Mouse (Mus musculus) hindbrain, embryonic 16.5 days (tissue): ENCODE data around the gene Gm33543. TPM values are rescaled to one million over a fixed set of nuclear protein-coding genes. Genes with fewer than 3 reads are reported as not detected.
A peak's percentile ranks its signal among the peaks of the same experiment; 100 is the strongest.

Experiments used
- ATAC-seq: fragments of 200-750 bp; cut with Nextera tagmentation; 2 replicates; pipeline ENCODE4 v1.8.0; 2017; ENCODE audit warnings: moderate TSS enrichment, moderate library complexity
- H3K27ac ChIP-seq: fragments of 300-500 bp; sonication (generic); 2 replicates; pipeline ENCODE4 v1.5.1; 2014; ENCODE audit warnings: low read depth, mild to moderate bottlenecking, control low read depth, low read length, moderate library complexity
- H3K27me3 ChIP-seq: fragments of 300-500 bp; sonication (generic); replicated peaks from 2 replicates; pipeline ENCODE4 v1.6.1; 2014; ENCODE audit warnings: low read length; ENCODE audit not compliant: control insufficient read depth, insufficient read depth
- H3K36me3 ChIP-seq: fragments of 300-500 bp; sonication (generic); 2 replicates; pipeline ENCODE4 v1.6.1; 2014; ENCODE audit warnings: mild to moderate bottlenecking, low read length, moderate library complexity, mixed read lengths; ENCODE audit not compliant: control insufficient read depth, insufficient read depth
- H3K4me1 ChIP-seq: fragments of 300-500 bp; sonication (generic); 2 replicates; pipeline ENCODE4 v1.6.1; 2014; ENCODE audit warnings: low read depth, low read length; ENCODE audit not compliant: control insufficient read depth, insufficient read depth
- H3K4me2 ChIP-seq: fragments of 300-500 bp; sonication (generic); 2 replicates; pipeline ENCODE4 v1.6.1; 2014; ENCODE audit warnings: mild to moderate bottlenecking, low read length, control low read depth, moderate library complexity
- H3K4me3 ChIP-seq: fragments of 300-500 bp; sonication (generic); 2 replicates; pipeline ENCODE4 v1.5.1; 2014; ENCODE audit warnings: mild to moderate bottlenecking, low read length, control low read depth, moderate library complexity
- H3K9ac ChIP-seq: fragments of 300-500 bp; sonication (generic); 2 replicates; pipeline ENCODE4 v1.6.1; 2014; ENCODE audit warnings: low read depth, mild to moderate bottlenecking, control low read depth, low read length, moderate library complexity
- H3K9me3 ChIP-seq: fragments of 300-500 bp; sonication (generic); 2 replicates; pipeline ENCODE4 v1.6.1; 2014; ENCODE audit warnings: mild to moderate bottlenecking, low read length, moderate library complexity; ENCODE audit not compliant: control insufficient read depth
- WGBS: fragments of 180-500 bp; shearing (Covaris S2); extraction: QIAGEN DNeasy Blood & Tissue Kit; methylation state at CpG from one replicate; pipeline ENCODE4 v1.1.7; 2014; 5-methylcytosine and 5-hydroxymethylcytosine counted together
- polyA plus RNA-seq: library from polyadenylated mRNA; unstranded; fragments of >200 nt; fragmentation: Nextera tagmentation; extraction: Ambion mirVana; gene quantifications from 2 replicates; pipeline ENCODE4 v1.2.1, GENCODE M21; 2015

Gene Gm33543
- polyA plus RNA-seq, 1 experiment from 2014 or later: not detected

GRCm38 (mm10) chr10:95814351-95814750 lies 28.4 kb downstream of the Gm33543 start:
- Histone ChIP-seq H3K9me3 (no peaks in the 10 kb centered on the region), H3K4me3 (no peak overlapping the region), H3K4me1 (no peaks in the 10 kb centered on the region; the same call in 1 of the 2 replicates), H3K9ac (no peak overlapping the region), H3K36me3 (no peaks in the 10 kb centered on the region), H3K27me3 (no peaks in the 10 kb centered on the region), H3K4me2 (no peak overlapping the region), H3K27ac (no peak overlapping the region)
- ATAC-seq: no peak
- 94% methylated on average over 6 of the region's 6 CpGs for WGBS

GRCm38 (mm10) chr10:95811869-95812268 lies 30.9 kb downstream of the Gm33543 start:
- no peaks in the 10 kb centered on the region for H3K9me3 ChIP-seq
- H3K9ac ChIP-seq: no peak overlapping the region
- H3K27ac ChIP-seq: no peak overlapping the region
- ATAC-seq: no peak
- H3K4me1 ChIP-seq: no peaks in the 10 kb centered on the region
- no peaks in the 10 kb centered on the region for H3K27me3 ChIP-seq
- no peak overlapping the region for H3K4me2 ChIP-seq
- H3K4me3 ChIP-seq: no peak overlapping the region
- 48% methylated on average over 4 of the region's 4 CpGs for WGBS
- no peaks in the 10 kb centered on the region for H3K36me3 ChIP-seq

DNA sequence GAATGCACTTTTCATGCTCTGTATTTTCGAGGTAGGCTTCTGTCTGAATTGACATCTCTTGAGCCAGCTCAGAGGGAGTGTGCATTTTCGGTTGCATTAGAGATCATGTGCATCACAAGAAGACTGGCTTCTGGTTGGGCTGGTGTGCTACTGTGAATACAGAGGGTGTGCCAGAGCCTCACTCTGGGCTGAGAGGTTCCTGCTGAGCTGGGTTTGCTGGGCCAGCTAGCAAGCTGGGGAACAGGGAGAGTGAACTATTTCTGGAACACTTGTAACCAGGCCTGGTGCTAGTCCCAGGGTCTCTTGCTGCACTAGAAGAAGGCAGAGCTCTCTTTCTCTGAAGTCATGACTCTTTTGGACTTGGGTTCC lies 41.3 kb downstream of the Gm33543 start:
- Histone ChIP-seq H3K4me2 (no peak overlapping the region), H3K4me1 (peaks cover 6% of the 10 kb centered on the region), H3K27ac (peak overlapping the region; percentile 45; the same call in 1 of the 2 replicates), H3K4me3 (no peak overlapping the region), H3K36me3 (no peaks in the 10 kb centered on the region), H3K27me3 (no peaks in the 10 kb centered on the region), H3K9me3 (no peaks in the 10 kb centered on the region), H3K9ac (no peak overlapping the region)
- ATAC-seq: no peak; the same call in none of the 2 replicates
- WGBS: 34% methylated on average over 2 of the region's 2 CpGs

DNA sequence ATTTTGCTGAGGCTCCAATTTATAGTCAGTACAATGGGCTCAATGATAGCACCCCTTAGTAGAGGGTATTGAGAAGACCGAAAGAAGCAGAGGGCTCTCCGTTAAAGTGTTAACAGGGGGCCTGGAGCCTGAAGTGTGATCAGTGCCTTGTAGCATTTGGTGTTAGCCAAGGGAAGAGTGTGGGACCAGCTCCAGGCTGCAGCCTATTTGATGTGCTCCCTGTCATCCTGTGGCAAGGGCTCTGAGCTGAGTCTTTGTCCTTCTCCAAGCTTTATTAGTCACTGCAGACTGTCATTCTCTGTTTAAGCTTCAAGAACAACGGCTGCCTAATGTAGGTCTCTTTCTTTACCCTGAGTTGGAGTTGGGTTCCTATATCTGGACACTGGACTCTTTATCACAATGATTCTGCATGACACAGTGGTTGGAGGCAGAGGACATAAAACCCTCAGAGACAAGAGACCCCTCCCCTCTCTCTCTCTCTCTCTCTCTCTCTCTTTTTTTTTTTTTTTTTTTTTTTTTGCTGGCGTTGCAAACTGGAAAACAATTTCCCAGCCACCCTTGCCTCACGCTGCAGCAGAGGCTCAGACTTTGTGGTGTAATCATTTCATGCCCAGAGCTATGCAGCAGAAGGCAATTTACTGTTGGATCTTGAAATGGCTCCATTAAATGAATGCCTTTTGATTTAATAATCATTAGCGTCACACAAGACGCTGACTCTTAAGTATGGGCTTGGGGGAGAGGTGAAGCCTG lies 41.9 kb downstream of the Gm33543 start:
- ATAC-seq: peak; percentile 69
- Histone ChIP-seq H3K4me3 (no peak overlapping the region), H3K9me3 (no peaks in the 10 kb centered on the region), H3K9ac (no peak overlapping the region), H3K4me2 (no peak overlapping the region), H3K4me1 (peaks cover 6% of the 10 kb centered on the region), H3K36me3 (no peaks in the 10 kb centered on the region), H3K27me3 (no peaks in the 10 kb centered on the region), H3K27ac (peak overlapping the region; percentile 45; the same call in 1 of the 2 replicates)
- 46% methylated on average over 7 of the region's 7 CpGs for WGBS

DNA sequence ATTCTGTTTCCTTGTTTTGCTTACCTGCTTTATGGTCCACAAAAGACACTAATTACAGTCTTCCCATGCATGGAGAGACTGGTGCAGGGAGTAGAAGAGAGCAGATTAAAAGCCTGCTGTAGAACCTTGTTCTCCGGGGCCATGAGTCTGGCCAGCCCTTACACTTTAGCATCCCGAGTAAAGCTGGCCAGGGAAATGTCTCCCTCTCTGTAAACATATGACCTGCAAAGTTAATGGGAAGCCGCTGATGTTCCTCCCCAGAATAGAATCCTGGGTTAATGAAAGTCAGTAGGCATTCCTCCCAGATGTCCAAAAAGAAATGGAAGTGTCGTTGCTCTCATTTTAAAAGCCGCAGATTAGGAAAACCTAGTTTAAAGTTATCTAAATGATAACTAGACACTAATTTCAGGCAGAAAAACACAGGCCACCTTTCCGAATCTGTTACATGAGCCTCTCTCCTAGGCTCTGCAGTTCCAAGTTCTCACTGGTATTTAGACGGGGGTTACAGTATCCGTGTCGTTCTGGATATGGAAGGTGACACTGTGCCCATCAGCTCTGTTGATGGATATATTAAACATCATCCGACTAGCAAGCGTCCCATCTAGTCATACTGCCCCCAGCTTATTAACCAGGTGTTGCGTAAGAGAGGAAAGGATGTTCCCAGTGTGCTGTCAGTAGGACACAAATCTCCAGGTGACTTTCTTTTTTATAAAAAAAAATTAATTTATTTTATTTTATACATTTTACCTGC lies 44.9 kb downstream of the Gm33543 start:
- Histone ChIP-seq H3K4me1 (peaks cover 6% of the 10 kb centered on the region), H3K4me2 (no peak overlapping the region), H3K36me3 (no peaks in the 10 kb centered on the region), H3K9ac (no peak overlapping the region), H3K27ac (no peak overlapping the region), H3K27me3 (no peaks in the 10 kb centered on the region), H3K9me3 (no peaks in the 10 kb centered on the region), H3K4me3 (no peak overlapping the region)
- ATAC-seq: no peak
- 93% methylated on average over 12 of the region's 12 CpGs for WGBS

DNA sequence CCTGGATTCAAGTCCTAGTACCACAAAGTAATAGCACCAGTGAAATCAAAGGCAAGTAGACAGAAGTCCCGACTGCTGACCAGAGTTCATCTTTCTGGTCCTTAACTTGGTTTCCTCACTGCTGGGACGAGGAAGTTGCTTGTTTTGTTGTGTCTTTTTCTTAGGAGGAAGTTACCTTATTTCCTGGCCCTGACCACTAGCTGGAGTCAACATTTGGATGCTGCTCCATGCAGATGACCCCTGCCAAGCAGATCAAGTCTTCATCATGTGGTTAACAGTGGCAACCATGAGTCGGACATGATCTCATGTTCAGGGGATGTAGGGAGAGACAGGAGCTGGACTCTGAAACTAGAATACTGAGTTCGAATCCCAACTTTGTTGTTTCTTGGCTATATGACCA lies 47.2 kb downstream of the Gm33543 start:
- 88% methylated on average over 4 of the region's 4 CpGs for WGBS
- Histone ChIP-seq H3K27ac (no peak overlapping the region), H3K4me1 (0 out of 2 replicates have a peak, but pooled peaks cover under 1% of the 10 kb centered on the region), H3K4me2 (no peak overlapping the region), H3K36me3 (no peaks in the 10 kb centered on the region), H3K4me3 (no peak overlapping the region), H3K9me3 (no peaks in the 10 kb centered on the region), H3K9ac (no peak overlapping the region), H3K27me3 (no peaks in the 10 kb centered on the region)
- no peak for ATAC-seq

- Histone ChIP-seq H3K9me3 (no peaks in the 10 kb centered on the region), H3K27me3 (no peaks in the 10 kb centered on the region), H3K4me1 (no peaks in the 10 kb centered on the region), H3K4me3 (no peak overlapping the region), H3K36me3 (no peaks in the 10 kb centered on the region), H3K27ac (no peak overlapping the region), H3K4me2 (no peak overlapping the region), H3K9ac (no peak overlapping the region)
- no peak for ATAC-seq
- WGBS: 90% methylated on average over 6 of the region's 6 CpGs
Observed at GRCm38 (mm10) chr10:95794706-95795105, 48.0 kb downstream of the Gm33543 start.

- H3K4me2 ChIP-seq: no peak overlapping the region
- ATAC-seq: peak; percentile 20; the same call in 1 of the 2 replicates
- no peak overlapping the region for H3K27ac ChIP-seq
- H3K4me3 ChIP-seq: no peak overlapping the region
- 67% methylated on average over 8 of the region's 8 CpGs for WGBS
- no peaks in the 10 kb centered on the region for H3K9me3 ChIP-seq
- H3K36me3 ChIP-seq: no peaks in the 10 kb centered on the region
- no peaks in the 10 kb centered on the region for H3K4me1 ChIP-seq
- H3K27me3 ChIP-seq: no peaks in the 10 kb centered on the region
- H3K9ac ChIP-seq: no peak overlapping the region
Observed at GRCm38 (mm10) chr10:95791427-95791804, 51.3 kb downstream of the Gm33543 start.

- peak overlapping the region; percentile 30; the same call in 1 of the 2 replicates for H3K27ac ChIP-seq
- WGBS: 49% methylated on average over 15 of the region's 15 CpGs
- H3K4me1 ChIP-seq: no peaks in the 10 kb centered on the region
- H3K27me3 ChIP-seq: no peaks in the 10 kb centered on the region
- no peaks in the 10 kb centered on the region for H3K36me3 ChIP-seq
- no peak overlapping the region for H3K4me3 ChIP-seq
- no peak overlapping the region for H3K9ac ChIP-seq
- H3K9me3 ChIP-seq: no peaks in the 10 kb centered on the region
- peak overlapping the region; percentile 27 for H3K4me2 ChIP-seq
- ATAC-seq: peak; percentile 67
Observed at GRCm38 (mm10) chr10:95790771-95791426, 51.8 kb downstream of the Gm33543 start.
